Mouse (Mus musculus): ENCODE data around the gene Cxcl3. TPM values are rescaled to one million over a fixed set of nuclear protein-coding genes. Genes with fewer than 3 reads are reported as not detected.

The Cxcl3 gene
- polyA plus RNA-seq, 1 experiment: not detected

DNA sequence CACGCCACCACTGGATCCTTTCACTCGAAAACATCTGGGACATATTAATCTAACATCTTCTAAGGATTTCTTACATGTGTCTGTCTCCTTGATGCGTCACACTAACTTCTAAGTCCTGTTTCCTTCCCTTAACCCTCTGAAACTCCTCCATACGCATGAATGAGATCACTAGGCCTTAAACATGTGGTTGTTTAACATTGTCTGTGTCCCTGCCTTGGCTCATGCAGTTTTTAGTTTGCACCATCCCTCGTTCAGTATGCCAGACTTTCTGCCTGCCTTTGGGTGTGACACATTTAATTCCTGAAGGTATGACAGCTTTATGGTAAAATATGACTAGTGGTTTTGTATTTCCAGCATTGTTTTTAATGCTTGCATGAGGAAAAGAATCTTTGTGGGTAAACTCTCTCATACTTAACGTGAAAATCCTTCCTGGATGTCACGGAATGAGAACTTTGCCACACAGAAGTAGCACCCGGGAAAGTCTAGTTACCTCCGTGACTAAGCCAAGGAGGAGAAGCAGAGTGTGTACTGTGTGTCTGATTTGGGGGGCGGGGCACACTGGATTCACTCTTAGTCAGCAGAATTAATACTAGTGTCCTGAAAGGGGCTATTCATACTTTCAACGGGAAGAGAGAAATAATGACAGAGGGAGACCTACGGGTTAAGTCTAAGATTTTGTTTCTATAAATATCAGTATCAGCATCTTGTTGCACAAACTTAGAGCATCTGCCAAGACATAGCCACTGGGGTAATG lies 21.8 kb upstream of the Cxcl3 start:
- Histone ChIP-seq H3K4me1 (ENCODE audit: control insufficient read depth, insufficient read depth, low read length) (peaks cover 7% of the 10 kb centered on the region), H3K27ac (ENCODE audit: insufficient read depth, low read depth, low read length) (no peak overlapping the region), H3K4me3 (ENCODE audit: insufficient read depth, low read depth, low read length) (no peak overlapping the region)
- 78% methylated on average over 12 of the region's 12 CpGs for WGBS
- TF ChIP-seq POLR2A (IDR thresholded peaks at IDR 0.05; ENCODE audit: insufficient read depth, low read depth, low read length): no peak
- TF ChIP-seq CTCF (IDR thresholded peaks at IDR 0.05; ENCODE audit: insufficient read depth, low read depth, low read length): no peak

DNA sequence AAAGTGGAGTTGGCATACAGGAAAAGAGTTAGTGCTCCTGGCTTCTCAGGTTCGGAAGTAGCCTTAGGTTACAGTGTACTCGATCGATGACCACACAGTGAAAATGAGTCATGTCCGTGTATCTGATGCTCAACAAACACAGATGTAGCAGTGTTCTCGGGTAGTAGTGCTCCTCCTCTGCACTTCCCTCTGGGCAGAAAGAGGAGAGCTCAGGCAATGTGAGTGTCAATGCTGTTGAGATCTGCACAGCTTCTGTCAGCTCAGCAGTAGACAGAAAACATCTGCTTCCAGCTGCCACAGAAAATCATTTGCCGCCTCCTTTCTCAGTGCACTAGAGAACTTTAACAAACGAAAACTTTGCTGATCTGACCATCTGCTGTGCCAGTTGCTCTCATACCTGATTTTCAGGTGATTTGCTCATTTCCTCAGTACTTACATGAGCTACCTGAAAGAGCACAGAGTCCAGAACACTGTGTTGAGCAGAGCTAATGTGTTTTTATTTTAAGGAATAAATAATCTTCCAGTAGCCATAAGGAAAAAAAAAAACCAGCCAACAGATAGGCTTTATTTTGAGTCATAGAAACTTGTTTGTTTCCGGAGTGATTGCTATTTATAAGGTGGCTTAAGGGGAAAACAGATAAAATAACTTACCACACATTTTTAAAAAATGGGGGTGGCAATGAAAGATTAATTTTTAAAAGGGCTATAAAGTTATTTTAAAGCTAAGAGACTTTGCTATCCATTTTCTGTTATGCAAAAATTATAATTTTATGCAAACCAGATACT lies 19.9 kb upstream of the Cxcl3 start:
- Histone ChIP-seq H3K4me3 (ENCODE audit: insufficient read depth, low read depth, low read length) (no peak overlapping the region), H3K27ac (ENCODE audit: insufficient read depth, low read depth, low read length) (no peak overlapping the region), H3K4me1 (ENCODE audit: control insufficient read depth, insufficient read depth, low read length) (no peaks in the 10 kb centered on the region)
- TF ChIP-seq POLR2A (IDR thresholded peaks at IDR 0.05; ENCODE audit: insufficient read depth, low read depth, low read length) (no peak), CTCF (IDR thresholded peaks at IDR 0.05; ENCODE audit: insufficient read depth, low read depth, low read length) (no peak)
- 77% methylated on average over 8 of the region's 8 CpGs for WGBS

DNA sequence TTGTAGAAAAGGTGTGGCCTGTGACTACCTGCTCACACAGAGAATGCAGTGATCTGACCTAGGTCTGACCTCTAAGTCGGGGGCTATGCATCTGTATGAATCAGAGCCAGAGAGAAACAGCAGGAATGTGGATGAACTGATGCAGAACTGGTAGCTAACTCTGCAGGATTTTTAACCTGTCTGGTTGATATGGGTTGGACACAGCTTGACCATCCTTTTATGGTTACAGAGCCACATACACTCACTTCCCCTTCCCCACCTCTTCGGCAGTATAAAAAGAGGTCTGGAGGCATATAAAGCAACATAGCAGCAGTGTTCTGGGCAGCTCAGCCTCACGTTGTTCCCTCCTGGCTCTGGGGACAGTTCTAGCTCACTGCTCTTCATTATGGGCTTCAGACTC lies 17.7 kb upstream of the Cxcl3 start, which contains the start of gene Ppbp:
Gene Ppbp (plus strand): TSS at position 301 of the 400 bp plus-strand sequence.
- Histone ChIP-seq H3K27ac (ENCODE audit: insufficient read depth, low read depth, low read length) (no peak within 1 kb of the TSS), H3K4me3 (ENCODE audit: insufficient read depth, low read depth, low read length) (no peak within 1 kb of the TSS), H3K4me1 (ENCODE audit: control insufficient read depth, insufficient read depth, low read length) (no peaks in the 10 kb centered on the region)
- WGBS: 81% methylated on average over 3 of the region's 3 CpGs
- TF ChIP-seq CTCF (IDR thresholded peaks at IDR 0.05; ENCODE audit: insufficient read depth, low read depth, low read length) (no peak), POLR2A (IDR thresholded peaks at IDR 0.05; ENCODE audit: insufficient read depth, low read depth, low read length) (no peak)

DNA sequence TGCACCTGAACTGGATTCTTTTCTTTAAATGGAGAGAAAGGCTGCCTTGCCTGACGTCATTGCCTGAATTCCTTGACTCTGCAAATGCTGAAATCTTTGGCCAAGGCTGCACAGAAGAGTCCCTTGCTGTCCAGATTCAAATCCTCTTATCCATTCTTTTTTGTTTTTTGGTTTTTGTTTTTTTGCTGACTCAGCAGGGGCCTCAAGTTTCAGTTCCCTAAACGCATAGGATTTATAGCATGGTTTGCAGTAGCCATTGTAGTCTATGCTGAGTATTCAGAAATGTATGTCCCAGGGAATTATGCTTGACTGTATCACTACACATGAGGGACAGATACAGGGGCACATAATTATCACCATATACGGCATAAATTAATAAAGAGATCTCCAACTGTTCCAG lies 14.5 kb upstream of the Cxcl3 start:
- H3K4me3 ChIP-seq (ENCODE audit: insufficient read depth, low read depth, low read length): no peak overlapping the region
- H3K27ac ChIP-seq (ENCODE audit: insufficient read depth, low read depth, low read length): no peak overlapping the region
- no peaks in the 10 kb centered on the region for H3K4me1 ChIP-seq (ENCODE audit: control insufficient read depth, insufficient read depth, low read length)
- 78% methylated on average over 3 of the region's 3 CpGs for WGBS
- TF ChIP-seq POLR2A (IDR thresholded peaks at IDR 0.05; ENCODE audit: insufficient read depth, low read depth, low read length) (no peak), CTCF (IDR thresholded peaks at IDR 0.05; ENCODE audit: insufficient read depth, low read depth, low read length) (no peak)

DNA sequence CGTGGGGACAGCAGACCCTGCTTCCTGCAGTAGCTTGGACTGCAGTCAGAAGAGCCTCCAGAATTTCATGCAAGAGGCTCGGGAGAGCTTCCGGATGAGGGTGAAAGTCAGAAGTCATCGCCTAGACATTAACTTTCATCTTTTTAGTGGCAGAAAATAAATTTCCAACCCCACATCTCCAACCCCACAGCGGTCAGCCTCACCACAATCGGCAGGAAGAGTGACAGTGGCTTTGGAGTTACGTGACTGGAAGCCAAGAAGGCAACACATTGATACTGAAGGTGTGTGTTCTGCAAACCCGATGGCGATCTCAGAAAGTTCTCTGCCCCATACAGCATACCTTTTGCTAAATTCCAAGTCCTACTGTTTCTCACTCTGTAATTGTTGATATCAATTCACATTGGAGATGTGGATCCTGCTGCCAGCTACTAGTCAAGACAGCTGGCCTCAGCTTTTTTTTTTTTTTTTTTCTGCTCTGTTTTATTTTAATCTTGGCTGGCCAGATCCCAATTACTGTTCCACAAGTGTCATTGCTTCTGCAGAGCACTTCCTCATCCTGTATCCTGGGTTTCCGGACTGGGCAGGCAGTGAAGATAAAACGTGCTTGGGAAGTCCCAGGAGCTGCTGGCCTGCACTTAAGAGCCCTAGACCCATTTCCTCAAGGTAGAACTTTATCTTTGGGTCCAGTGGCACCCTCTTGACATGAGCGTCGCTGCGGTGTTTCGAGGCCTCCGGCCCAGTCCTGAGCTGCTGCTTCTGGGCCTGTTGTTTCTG lies 13.8 kb upstream of the Cxcl3 start, which contains the start of gene Pf4:
Gene Pf4 (plus strand): TSS at position 556 of the 774 bp plus-strand sequence.
- 92% methylated on average over 16 of the region's 16 CpGs for WGBS

DNA sequence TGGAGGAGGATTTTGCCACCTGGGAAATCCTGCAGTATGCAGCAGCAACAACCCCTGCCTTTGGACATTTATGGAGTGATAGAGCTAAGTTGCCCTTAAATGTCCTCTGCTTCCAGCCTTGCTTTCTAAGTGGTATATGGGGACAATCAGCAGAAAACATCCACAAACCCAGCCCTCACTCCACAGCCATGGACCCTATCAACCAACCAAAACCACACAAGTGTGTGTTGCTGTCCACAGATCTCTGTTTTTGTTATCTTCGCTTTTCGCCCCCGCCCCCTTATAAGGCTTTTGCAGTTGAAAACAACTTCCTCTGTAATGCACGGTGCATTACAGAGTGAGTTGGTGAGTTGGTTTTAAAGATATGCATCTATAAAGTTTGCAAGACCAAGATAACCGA lies 10.3 kb upstream of the Cxcl3 start:
- 96% methylated on average over 5 of the region's 5 CpGs for WGBS
- TF ChIP-seq POLR2A (IDR thresholded peaks at IDR 0.05; ENCODE audit: insufficient read depth, low read depth, low read length): no peak
- no peak for TF ChIP-seq CTCF (IDR thresholded peaks at IDR 0.05; ENCODE audit: insufficient read depth, low read depth, low read length)
- H3K4me1 ChIP-seq (ENCODE audit: control insufficient read depth, insufficient read depth, low read length): no peaks in the 10 kb centered on the region
- H3K27ac ChIP-seq (ENCODE audit: insufficient read depth, low read depth, low read length): no peak overlapping the region
- no peak overlapping the region for H3K4me3 ChIP-seq (ENCODE audit: insufficient read depth, low read depth, low read length)

More for the DNA sequence above, 13.8 kb upstream of the Cxcl3 start, which contains the start of gene Pf4:
- Histone ChIP-seq H3K4me1 (ENCODE audit: control insufficient read depth, insufficient read depth, low read length) (no peaks in the 10 kb centered on the region), H3K27ac (ENCODE audit: insufficient read depth, low read depth, low read length) (no peak within 1 kb of the TSS), H3K4me3 (ENCODE audit: insufficient read depth, low read depth, low read length) (no peak within 1 kb of the TSS)
- TF ChIP-seq POLR2A (IDR thresholded peaks at IDR 0.05; ENCODE audit: insufficient read depth, low read depth, low read length) (no peak), CTCF (IDR thresholded peaks at IDR 0.05; ENCODE audit: insufficient read depth, low read depth, low read length) (no peak)

DNA sequence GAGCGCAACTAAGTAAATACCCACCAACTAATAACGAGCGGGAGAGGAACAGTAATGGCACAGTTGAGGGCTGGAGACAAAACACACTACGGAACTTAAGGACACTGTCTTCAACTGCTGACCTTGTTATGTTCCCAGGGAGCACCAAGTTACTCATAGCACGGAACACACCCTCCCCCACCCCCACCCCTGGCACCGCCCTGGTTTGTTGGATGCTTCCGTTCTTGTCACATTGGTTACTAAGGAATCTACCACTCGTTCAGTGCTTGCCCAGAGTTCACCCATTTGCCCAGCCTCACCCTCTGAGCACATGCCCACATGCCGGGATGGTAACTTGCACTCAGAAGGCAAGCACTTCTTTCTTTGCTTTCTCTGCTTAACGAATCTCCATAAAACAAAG lies 8.3 kb upstream of the Cxcl3 start:
- no peak overlapping the region for H3K27ac ChIP-seq (ENCODE audit: insufficient read depth, low read depth, low read length)
- H3K4me3 ChIP-seq (ENCODE audit: insufficient read depth, low read depth, low read length): no peak overlapping the region
- TF ChIP-seq CTCF (IDR thresholded peaks at IDR 0.05; ENCODE audit: insufficient read depth, low read depth, low read length) (no peak), POLR2A (IDR thresholded peaks at IDR 0.05; ENCODE audit: insufficient read depth, low read depth, low read length) (no peak)
- no peaks in the 10 kb centered on the region for H3K4me1 ChIP-seq (ENCODE audit: control insufficient read depth, insufficient read depth, low read length)
- 64% methylated on average over 10 of the region's 10 CpGs for WGBS

DNA sequence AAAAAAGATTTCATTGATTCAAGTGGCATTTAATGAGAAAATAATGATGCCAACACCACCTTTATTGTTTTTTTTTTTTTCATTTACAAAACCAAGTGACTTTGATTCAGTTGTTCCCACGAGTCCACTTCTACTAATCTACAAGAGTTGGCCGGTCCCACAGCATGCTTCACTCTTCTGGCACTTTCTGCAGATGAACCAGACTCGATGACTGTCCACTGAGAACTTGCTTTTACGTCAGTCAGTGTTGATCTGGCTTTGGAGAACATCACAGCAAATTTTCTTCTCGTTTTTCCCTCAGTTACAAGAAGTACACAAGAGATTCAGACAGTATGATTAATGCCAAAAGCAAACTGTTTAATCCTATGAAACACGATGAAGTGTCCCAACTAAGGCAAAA lies 7.0 kb upstream of the Cxcl3 start:
- H3K27ac ChIP-seq (ENCODE audit: insufficient read depth, low read depth, low read length): no peak overlapping the region
- 80% methylated on average over 6 of the region's 6 CpGs for WGBS
- TF ChIP-seq POLR2A (IDR thresholded peaks at IDR 0.05; ENCODE audit: insufficient read depth, low read depth, low read length): no peak
- TF ChIP-seq CTCF (IDR thresholded peaks at IDR 0.05; ENCODE audit: insufficient read depth, low read depth, low read length): no peak
- H3K4me1 ChIP-seq (ENCODE audit: control insufficient read depth, insufficient read depth, low read length): no peaks in the 10 kb centered on the region
- no peak overlapping the region for H3K4me3 ChIP-seq (ENCODE audit: insufficient read depth, low read depth, low read length)

All from olfactory bulb, adult 2 months (tissue).